Mouse (Mus musculus) B cell, adult 62 days (primary cell): ENCODE data around the gene Tmem116. TPM values are rescaled to one million over a fixed set of nuclear protein-coding genes. Genes with fewer than 3 reads are reported as not detected.

ENCODE experiments used
- total RNA-seq: library from RNA; stranded (reverse); gene quantifications from 4 replicates; pipeline ENCODE4 v1.2.4, GENCODE M21; 2023

Gene Tmem116
- total RNA-seq: 0.63 to 1.8 TPM (median 1.3 TPM) in 4 replicates

GRCm38 (mm10) chr5:121451644-121452025 is at the start of gene Tmem116:
Tmem116 (plus strand) TSS chr5:121451893.

DNA sequence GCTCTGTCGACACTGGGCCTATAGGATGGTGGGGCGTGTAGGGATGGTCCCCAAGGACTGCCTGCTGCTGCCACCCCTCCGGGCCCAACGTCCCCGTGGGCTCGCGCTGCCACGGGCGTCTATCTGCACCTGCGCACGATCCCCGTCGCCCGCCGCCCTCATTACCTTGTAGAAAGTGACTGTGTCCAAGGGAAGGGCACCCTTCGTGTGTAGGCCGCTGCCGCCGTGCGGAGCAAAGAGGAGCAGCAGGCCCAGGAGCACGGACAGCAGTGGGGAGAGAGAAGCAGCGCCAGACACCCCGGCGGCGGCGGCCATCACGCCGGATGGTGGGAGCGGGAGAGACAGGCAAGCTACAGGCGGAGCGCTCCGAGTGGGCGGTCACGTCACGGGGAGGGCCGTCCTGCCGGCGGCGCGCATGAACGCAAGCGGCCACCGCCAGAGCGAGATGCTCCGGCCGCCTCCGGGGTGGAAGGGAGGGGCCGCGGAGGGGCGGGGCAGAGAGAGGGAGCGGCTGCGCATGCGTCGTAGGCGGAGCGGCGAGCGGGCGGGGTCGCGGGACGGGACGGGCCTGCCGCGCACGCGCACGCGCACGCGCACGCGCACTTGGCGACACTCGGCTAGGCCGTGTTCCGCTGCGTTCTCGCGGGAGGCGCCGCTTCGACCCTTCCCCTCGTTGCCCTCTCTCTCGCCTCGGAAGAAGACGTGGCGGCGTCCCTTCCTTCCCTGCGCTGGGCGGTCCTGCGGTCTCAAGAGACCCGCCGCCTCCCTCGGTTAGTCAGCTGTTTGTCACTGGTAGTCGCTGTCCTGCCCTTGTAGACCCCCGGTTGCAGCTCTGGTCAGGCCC is 555 bp downstream of the Tmem116 start, which contains the start of gene Erp29:
Gene Erp29, minus strand, starts transcription at position 481 of the 844 bp plus-strand sequence.

GRCm38 (mm10) chr5:121503231-121503630 is 51.5 kb downstream of the Tmem116 start, which contains the start of gene Adam1b:
Adam1b (minus strand) TSS chr5:121503435.

GRCm38 (mm10) chr5:121544910-121545792 is 93.5 kb downstream of the Tmem116 start, which contains the start of the genes Adam1a and Gm42878:
Adam1a (minus strand) TSS chr5:121545482.
Gm42878 (minus strand) TSS chr5:121545482.

DNA sequence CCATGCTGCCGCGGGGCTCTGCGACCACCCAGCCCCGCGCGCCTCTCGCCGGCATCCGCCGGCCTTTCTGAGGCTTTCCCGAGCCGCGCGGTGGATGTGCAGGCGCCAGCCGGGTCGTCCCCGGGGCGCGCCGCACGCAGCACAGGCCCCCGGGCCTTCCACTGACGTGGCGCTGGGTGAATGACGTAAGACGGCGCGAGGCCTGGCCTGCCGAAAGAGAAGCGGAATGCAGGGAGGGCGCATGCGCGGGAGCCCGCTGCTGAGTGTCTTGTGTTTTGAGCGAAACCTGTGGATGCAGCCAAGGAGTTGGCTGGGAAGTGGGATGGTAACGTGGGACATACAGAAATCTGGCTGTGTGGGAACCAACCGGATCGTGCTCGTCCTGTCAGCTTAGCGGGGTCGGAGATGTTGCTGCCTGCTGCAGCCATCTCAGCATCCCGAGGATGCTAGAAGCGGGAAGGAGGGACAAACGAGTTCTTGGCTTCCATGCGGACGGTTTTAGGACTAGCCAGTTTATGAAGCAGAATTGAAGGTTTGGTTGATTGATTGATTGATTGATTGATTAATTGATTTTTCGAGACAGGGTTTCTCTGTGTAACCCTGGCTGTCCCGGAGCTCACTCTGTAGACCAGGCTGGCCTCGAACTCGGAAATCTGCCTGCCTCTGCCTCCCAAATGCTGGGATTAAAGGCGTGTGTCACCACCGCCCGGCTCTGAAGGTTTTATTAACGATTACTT is 94.3 kb downstream of the Tmem116 start, which contains the start of gene Mapkapk5:
Gene Mapkapk5, minus strand, starts transcription at position 113 of the 737 bp plus-strand sequence.

Other genes starting within 250 kb of the Tmem116 start
- 1,725 to 1,892 TPM (median 1,807 TPM) in 4 replicates for gene Rpl6, start 247.4 kb upstream of the Tmem116 start, total RNA-seq
- gene Hectd4, start 231.7 kb upstream of the Tmem116 start, total RNA-seq: 45.3 to 58.7 TPM (median 51.9 TPM) in 4 replicates
- gene Trafd1, start 66.3 kb upstream of the Tmem116 start, total RNA-seq: 71.6 to 89.6 TPM (median 78.6 TPM) in 4 replicates
- gene Naa25, start 54.0 kb upstream of the Tmem116 start, total RNA-seq: 44.1 to 51.0 TPM (median 45.5 TPM) in 4 replicates
- gene Erp29, start 613 bp downstream of the Tmem116 start, total RNA-seq: 164 to 172 TPM (median 168 TPM) in 4 replicates
- gene Adam1b, start 51.5 kb downstream of the Tmem116 start, total RNA-seq: 0.16 to 0.17 TPM in 2 of 4 replicates, not detected in the others
- 5.0 to 6.7 TPM (median 5.3 TPM) in 4 replicates for gene Adam1a, start 93.6 kb downstream of the Tmem116 start, total RNA-seq
- gene Gm42878, start 93.6 kb downstream of the Tmem116 start, total RNA-seq: not detected in 4 replicates
- gene Mapkapk5, start 94.0 kb downstream of the Tmem116 start, total RNA-seq: 87.8 to 102 TPM (median 94.5 TPM) in 4 replicates
- gene Aldh2, start 141.9 kb downstream of the Tmem116 start, total RNA-seq: 323 to 356 TPM (median 343 TPM) in 4 replicates
- 9.5 to 12.7 TPM (median 10.2 TPM) in 4 replicates for gene Acad12, start 167.0 kb downstream of the Tmem116 start, total RNA-seq
- 9.8 to 13.0 TPM (median 11.4 TPM) in 4 replicates for gene Acad10, start 208.6 kb downstream of the Tmem116 start, total RNA-seq
- 84.6 to 91.2 TPM (median 89.7 TPM) in 4 replicates for gene Brap, start 208.7 kb downstream of the Tmem116 start, total RNA-seq